Mouse (Mus musculus): ENCODE measurements around the gene H2al1g. TPM values are rescaled to one million over a fixed set of nuclear protein-coding genes. Genes with fewer than 3 reads are reported as not detected.
"Not testable (repeated sequence)": the region's sequence is repeated elsewhere in the genome, so short reads cannot be mapped to it uniquely, and the experiment has no call there.

H2al1g gene
- not detected in 2 replicates for polyA plus RNA-seq (2015; fragmentation: Nextera tagmentation; extraction: Ambion mirVana)

- H3K9ac ChIP-seq (ENCODE audit: low read depth, low read length); H3K4me2 ChIP-seq (ENCODE audit: low read length); ATAC-seq (replicated peaks; ENCODE audit: low FRiP score, low read depth); H3K4me3 ChIP-seq (replicated peaks; ENCODE audit: low read depth, low read length); H3K4me1 ChIP-seq (replicated peaks; ENCODE audit: insufficient read depth, low read length); H3K27me3 ChIP-seq (ENCODE audit: insufficient read depth, low read length); DNase-seq (ENCODE audit: low spot score); H3K9me3 ChIP-seq (replicated peaks; ENCODE audit: low read length); H3K27ac ChIP-seq; H3K36me3 ChIP-seq (ENCODE audit: insufficient read depth, low read length): not testable (repeated sequence)
- WGBS: no CpG with 5 or more reads among the region's 3 CpGs
Measured at GRCm38 (mm10) chrX:11317956-11318355, at the start of gene H2al1g. H2al1g (plus strand) TSS chrX:11318256.

- no peaks in the 10 kb centered on the region for H3K9me3 ChIP-seq (replicated peaks; ENCODE audit: low read length)
- no peak for TF ChIP-seq CTCF (IDR thresholded peaks at IDR 0.05; ENCODE audit: low read depth)
- H3K27me3 ChIP-seq (ENCODE audit: insufficient read depth, low read length): no peaks in the 10 kb centered on the region
- no peaks in the 10 kb centered on the region for H3K4me1 ChIP-seq (replicated peaks; ENCODE audit: insufficient read depth, low read length)
- no peak overlapping the region for H3K27ac ChIP-seq
- no peak for ATAC-seq (replicated peaks; ENCODE audit: low FRiP score, low read depth)
- H3K9ac ChIP-seq (ENCODE audit: low read depth, low read length): no peak overlapping the region
- H3K4me2 ChIP-seq (ENCODE audit: low read length): no peak overlapping the region
- no peak for DNase-seq (ENCODE audit: low spot score)
- no peak overlapping the region for H3K4me3 ChIP-seq (replicated peaks; ENCODE audit: low read depth, low read length)
- no peaks in the 10 kb centered on the region for H3K36me3 ChIP-seq (ENCODE audit: insufficient read depth, low read length)
- 82% methylated on average over 3 of the region's 3 CpGs for WGBS
Measured at GRCm38 (mm10) chrX:11269074-11269473, 49.0 kb upstream of the H2al1g start.

- ATAC-seq (replicated peaks; ENCODE audit: low FRiP score, low read depth) (no peak), DNase-seq (ENCODE audit: low spot score) (no peak)
- Histone ChIP-seq H3K27me3 (ENCODE audit: insufficient read depth, low read length) (no peaks in the 10 kb centered on the region), H3K4me3 (replicated peaks; ENCODE audit: low read depth, low read length) (no peak overlapping the region), H3K4me1 (replicated peaks; ENCODE audit: insufficient read depth, low read length) (no peaks in the 10 kb centered on the region), H3K36me3 (ENCODE audit: insufficient read depth, low read length) (no peaks in the 10 kb centered on the region), H3K9ac (ENCODE audit: low read depth, low read length) (no peak overlapping the region), H3K9me3 (replicated peaks; ENCODE audit: low read length) (no peaks in the 10 kb centered on the region), H3K4me2 (ENCODE audit: low read length) (no peak overlapping the region), H3K27ac (no peak overlapping the region)
- no peak for TF ChIP-seq CTCF (IDR thresholded peaks at IDR 0.05; ENCODE audit: low read depth)
- 72% methylated on average over 3 of the region's 3 CpGs for WGBS
Measured at GRCm38 (mm10) chrX:11273190-11273589, 44.9 kb upstream of the H2al1g start.

- WGBS: 78% methylated on average over 6 of the region's 6 CpGs
- H3K27me3 ChIP-seq (ENCODE audit: insufficient read depth, low read length): no peaks in the 10 kb centered on the region
- no peak overlapping the region for H3K4me3 ChIP-seq (replicated peaks; ENCODE audit: low read depth, low read length)
- no peak overlapping the region for H3K9ac ChIP-seq (ENCODE audit: low read depth, low read length)
- H3K36me3 ChIP-seq (ENCODE audit: insufficient read depth, low read length): no peaks in the 10 kb centered on the region
- H3K9me3 ChIP-seq (replicated peaks; ENCODE audit: low read length): no peaks in the 10 kb centered on the region
- DNase-seq (ENCODE audit: low spot score) (no peak), ATAC-seq (replicated peaks; ENCODE audit: low FRiP score, low read depth) (no peak)
- no peaks in the 10 kb centered on the region for H3K4me1 ChIP-seq (replicated peaks; ENCODE audit: insufficient read depth, low read length)
- no peak for TF ChIP-seq CTCF (IDR thresholded peaks at IDR 0.05; ENCODE audit: low read depth)
- no peak overlapping the region for H3K4me2 ChIP-seq (ENCODE audit: low read length)
- no peak overlapping the region for H3K27ac ChIP-seq
Measured at GRCm38 (mm10) chrX:11277083-11277482, 41.0 kb upstream of the H2al1g start.

- H3K4me3 ChIP-seq (replicated peaks; ENCODE audit: low read depth, low read length): no peak overlapping the region
- ATAC-seq (replicated peaks; ENCODE audit: low FRiP score, low read depth) (no peak), DNase-seq (ENCODE audit: low spot score) (no peak)
- no peaks in the 10 kb centered on the region for H3K27me3 ChIP-seq (ENCODE audit: insufficient read depth, low read length)
- no peaks in the 10 kb centered on the region for H3K9me3 ChIP-seq (replicated peaks; ENCODE audit: low read length)
- no peak overlapping the region for H3K4me2 ChIP-seq (ENCODE audit: low read length)
- H3K4me1 ChIP-seq (replicated peaks; ENCODE audit: insufficient read depth, low read length): no peaks in the 10 kb centered on the region
- no peaks in the 10 kb centered on the region for H3K36me3 ChIP-seq (ENCODE audit: insufficient read depth, low read length)
- TF ChIP-seq CTCF (IDR thresholded peaks at IDR 0.05; ENCODE audit: low read depth): no peak
- WGBS: 67% methylated on average over 2 of the region's 2 CpGs
- H3K27ac ChIP-seq: no peak overlapping the region
- H3K9ac ChIP-seq (ENCODE audit: low read depth, low read length): no peak overlapping the region
Measured at GRCm38 (mm10) chrX:11280741-11281140, 37.3 kb upstream of the H2al1g start.

- DNase-seq (ENCODE audit: low spot score) (no peak), ATAC-seq (replicated peaks; ENCODE audit: low FRiP score, low read depth) (no peak)
- Histone ChIP-seq H3K4me1 (replicated peaks; ENCODE audit: insufficient read depth, low read length) (no peaks in the 10 kb centered on the region), H3K27ac (no peak overlapping the region), H3K9me3 (replicated peaks; ENCODE audit: low read length) (no peaks in the 10 kb centered on the region), H3K36me3 (ENCODE audit: insufficient read depth, low read length) (no peaks in the 10 kb centered on the region), H3K27me3 (ENCODE audit: insufficient read depth, low read length) (no peaks in the 10 kb centered on the region), H3K4me2 (ENCODE audit: low read length) (no peak overlapping the region), H3K4me3 (replicated peaks; ENCODE audit: low read depth, low read length) (no peak overlapping the region), H3K9ac (ENCODE audit: low read depth, low read length) (no peak overlapping the region)
- TF ChIP-seq CTCF (IDR thresholded peaks at IDR 0.05; ENCODE audit: low read depth): no peak
- 70% methylated on average over 14 of the region's 14 CpGs for WGBS
Measured at GRCm38 (mm10) chrX:11288306-11288882, 29.7 kb upstream of the H2al1g start.

GRCm38 (mm10) chrX:11289244-11289643 lies 28.8 kb upstream of the H2al1g start:
- H3K27me3 ChIP-seq (ENCODE audit: insufficient read depth, low read length): no peaks in the 10 kb centered on the region
- no peaks in the 10 kb centered on the region for H3K4me1 ChIP-seq (replicated peaks; ENCODE audit: insufficient read depth, low read length)
- H3K9ac ChIP-seq (ENCODE audit: low read depth, low read length): no peak overlapping the region
- no peak for TF ChIP-seq CTCF (IDR thresholded peaks at IDR 0.05; ENCODE audit: low read depth)
- ATAC-seq (replicated peaks; ENCODE audit: low FRiP score, low read depth) (no peak), DNase-seq (ENCODE audit: low spot score) (no peak)
- no peaks in the 10 kb centered on the region for H3K9me3 ChIP-seq (replicated peaks; ENCODE audit: low read length)
- H3K27ac ChIP-seq: no peak overlapping the region
- no peak overlapping the region for H3K4me3 ChIP-seq (replicated peaks; ENCODE audit: low read depth, low read length)
- H3K36me3 ChIP-seq (ENCODE audit: insufficient read depth, low read length): no peaks in the 10 kb centered on the region
- 76% methylated on average over 4 of the region's 4 CpGs for WGBS
- no peak overlapping the region for H3K4me2 ChIP-seq (ENCODE audit: low read length)

- WGBS: no CpG with 5 or more reads among the region's 3 CpGs
- not testable (repeated sequence) for H3K4me2 ChIP-seq (ENCODE audit: low read length); H3K36me3 ChIP-seq (ENCODE audit: insufficient read depth, low read length); H3K27ac ChIP-seq; H3K4me3 ChIP-seq (replicated peaks; ENCODE audit: low read depth, low read length); H3K9ac ChIP-seq (ENCODE audit: low read depth, low read length); DNase-seq (ENCODE audit: low spot score); H3K27me3 ChIP-seq (ENCODE audit: insufficient read depth, low read length); ATAC-seq (replicated peaks; ENCODE audit: low FRiP score, low read depth); H3K4me1 ChIP-seq (replicated peaks; ENCODE audit: insufficient read depth, low read length); H3K9me3 ChIP-seq (replicated peaks; ENCODE audit: low read length)
Measured at GRCm38 (mm10) chrX:11298957-11299356, 19.1 kb upstream of the H2al1g start, which contains the start of gene H2al1a. H2al1a (plus strand) TSS chrX:11299257.

GRCm38 (mm10) chrX:11302132-11302531 lies 15.9 kb upstream of the H2al1g start, which contains the start of gene H2al1b:
H2al1b (plus strand) TSS chrX:11302432.
- H3K9me3 ChIP-seq (replicated peaks; ENCODE audit: low read length); H3K4me1 ChIP-seq (replicated peaks; ENCODE audit: insufficient read depth, low read length); H3K27ac ChIP-seq; H3K4me3 ChIP-seq (replicated peaks; ENCODE audit: low read depth, low read length); H3K4me2 ChIP-seq (ENCODE audit: low read length); DNase-seq (ENCODE audit: low spot score); ATAC-seq (replicated peaks; ENCODE audit: low FRiP score, low read depth); H3K9ac ChIP-seq (ENCODE audit: low read depth, low read length); H3K36me3 ChIP-seq (ENCODE audit: insufficient read depth, low read length); H3K27me3 ChIP-seq (ENCODE audit: insufficient read depth, low read length): not testable (repeated sequence)
- whole genome bisulfite sequencing: 95% methylated on average over 1 of the region's 3 CpGs
